Mouse (Mus musculus): ENCODE results near the gene Itgb2.
A peak's percentile ranks its signal among the peaks of the same experiment; 100 is the strongest.

The Itgb2 gene

GRCm38 (mm10) chr10:77530140-77530539, at the start of gene Itgb2:
TSS of gene Itgb2 (plus strand) at chr10:77530252.
- DNase-seq = no peak

DNA sequence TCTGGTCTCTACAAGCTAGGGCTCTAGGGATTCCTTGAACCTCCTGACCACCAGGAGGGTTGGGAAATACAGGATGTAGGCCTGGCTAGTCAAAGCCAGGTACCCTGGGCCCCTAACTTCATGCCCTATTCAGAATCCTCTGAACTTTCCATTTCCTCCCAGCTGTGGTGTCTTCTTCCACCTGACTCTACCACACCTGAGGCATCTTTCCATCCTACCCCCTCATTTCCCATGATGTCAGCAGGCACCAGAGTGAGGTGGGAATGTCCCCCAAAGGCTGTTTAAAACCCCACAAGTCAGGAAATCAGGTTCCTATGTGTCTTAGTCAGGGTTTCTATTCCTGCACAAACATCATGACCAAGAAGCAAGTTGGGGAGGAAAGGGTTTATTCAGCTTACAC, 48.2 kb upstream of the Itgb2 start:
- no peak for DNase-seq

DNA sequence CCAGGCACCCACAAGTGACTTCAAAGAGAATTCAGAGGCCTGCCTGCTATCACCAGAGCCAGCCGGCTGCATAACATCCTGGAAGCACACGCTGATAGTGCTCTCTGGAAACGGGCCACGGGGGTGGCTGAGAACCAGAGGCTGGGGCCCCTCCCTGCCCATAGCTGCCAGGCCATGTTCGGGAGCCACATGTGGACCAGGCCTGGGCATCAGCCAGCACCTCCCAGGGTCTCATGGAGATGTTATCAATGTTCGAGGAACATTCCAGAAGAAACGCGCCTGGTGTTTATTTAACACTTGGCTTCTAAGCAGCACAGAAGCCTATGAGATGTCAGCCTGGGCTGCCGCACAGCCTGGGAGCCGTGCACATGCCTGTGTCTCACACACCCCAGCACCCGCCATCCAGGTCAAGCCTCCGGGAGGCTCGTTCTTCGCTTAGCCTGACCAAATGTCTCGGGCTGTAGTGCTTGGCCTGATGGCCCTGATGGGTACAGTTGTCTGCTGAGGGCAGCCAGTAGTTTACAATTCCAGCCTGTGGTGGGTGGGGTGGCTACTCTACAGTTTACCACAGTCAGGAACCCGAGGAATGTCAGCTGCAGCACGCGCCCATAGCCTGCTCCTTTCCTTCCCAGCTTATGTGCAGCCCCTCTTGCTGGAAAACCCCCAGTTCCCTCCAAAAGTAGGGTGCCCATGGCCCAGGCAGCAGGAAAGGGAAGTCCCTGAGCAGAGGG, 45.7 kb upstream of the Itgb2 start:
- peak; percentile 63 for DNase-seq

GRCm38 (mm10) chr10:77485786-77486185, 44.3 kb upstream of the Itgb2 start:
- no peak for DNase-seq

DNA sequence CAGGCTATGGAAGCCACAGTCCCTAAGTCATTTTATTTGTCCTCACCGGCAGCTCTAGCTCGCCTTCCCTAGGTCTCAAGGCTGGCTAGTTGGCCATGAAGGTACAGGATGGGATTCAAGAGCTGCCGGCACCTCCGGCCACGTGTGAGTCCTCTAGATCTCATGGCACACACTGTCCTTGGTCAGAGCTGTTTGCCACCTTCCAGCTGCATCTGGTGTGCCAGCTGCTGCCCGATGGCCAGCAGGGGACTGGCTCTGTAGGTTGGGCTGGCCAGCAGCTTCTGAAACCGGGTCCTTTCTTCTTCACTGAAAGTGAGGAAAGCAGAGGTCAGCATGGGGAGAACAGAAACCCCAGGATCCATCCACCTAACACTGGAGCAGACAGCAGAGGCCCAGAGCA, 41.9 kb upstream of the Itgb2 start:
- DNase-seq = no peak

GRCm38 (mm10) chr10:77491585-77491984, 38.5 kb upstream of the Itgb2 start:
- no peak for DNase-seq

DNA sequence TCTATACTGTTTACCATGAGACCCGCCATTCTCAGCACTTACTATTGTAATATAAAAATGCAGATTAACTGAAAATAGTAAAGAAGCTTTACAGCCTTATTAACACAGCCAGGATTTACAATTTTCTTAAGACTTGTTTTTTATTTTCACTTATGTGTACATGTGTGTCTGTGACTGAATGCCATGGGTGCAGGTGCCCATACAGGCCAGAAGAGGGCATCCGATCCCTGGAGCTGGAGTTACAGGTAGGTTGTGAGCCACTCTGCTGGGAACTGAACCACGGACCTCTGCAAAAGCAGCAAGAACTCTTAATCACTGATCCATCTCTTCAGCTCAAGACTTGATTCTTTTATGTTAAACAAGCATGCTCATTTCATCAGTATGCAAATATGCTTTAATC, 37.2 kb upstream of the Itgb2 start:
- no peak for DNase-seq

DNA sequence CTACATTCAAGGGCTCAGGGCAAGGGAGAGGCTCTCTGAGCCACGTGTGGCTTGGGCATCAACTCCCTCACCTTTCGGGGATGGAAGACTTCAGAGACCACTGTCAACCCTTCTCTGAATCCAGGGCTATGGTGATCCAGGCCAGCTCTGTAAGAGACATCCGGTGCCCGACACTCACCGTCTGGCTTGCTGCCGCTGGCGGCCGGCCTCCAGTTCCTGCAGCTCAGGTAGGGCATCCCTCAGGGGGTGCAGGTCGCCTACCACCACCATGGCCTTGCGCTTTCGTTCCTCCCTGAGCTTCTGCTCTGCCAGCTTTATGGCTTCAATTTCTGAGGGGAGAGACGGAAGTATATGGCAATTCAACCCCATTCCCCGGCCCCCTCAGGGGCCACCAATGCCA, 32.9 kb upstream of the Itgb2 start:
- no peak for DNase-seq

DNA sequence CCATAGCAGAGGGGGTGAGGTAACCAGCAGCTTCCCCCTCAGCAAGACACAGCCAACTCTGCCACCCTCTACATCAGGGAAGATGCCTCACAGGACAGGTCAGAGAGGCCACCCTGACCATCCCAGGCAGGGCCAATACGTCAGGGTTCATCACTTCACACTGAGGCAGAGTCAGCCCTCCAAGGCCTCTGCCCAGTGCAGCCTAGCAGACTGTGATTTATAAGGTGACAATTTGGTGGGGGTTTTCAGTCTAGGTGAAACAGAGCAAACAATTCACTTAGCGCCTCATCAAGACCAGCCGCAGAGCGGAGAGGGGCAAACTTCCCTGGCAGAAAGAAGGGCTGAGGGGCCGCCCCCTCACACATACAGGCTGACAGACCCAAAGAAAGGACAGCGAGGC, 31.8 kb upstream of the Itgb2 start:
- DNase-seq = no peak

DNA sequence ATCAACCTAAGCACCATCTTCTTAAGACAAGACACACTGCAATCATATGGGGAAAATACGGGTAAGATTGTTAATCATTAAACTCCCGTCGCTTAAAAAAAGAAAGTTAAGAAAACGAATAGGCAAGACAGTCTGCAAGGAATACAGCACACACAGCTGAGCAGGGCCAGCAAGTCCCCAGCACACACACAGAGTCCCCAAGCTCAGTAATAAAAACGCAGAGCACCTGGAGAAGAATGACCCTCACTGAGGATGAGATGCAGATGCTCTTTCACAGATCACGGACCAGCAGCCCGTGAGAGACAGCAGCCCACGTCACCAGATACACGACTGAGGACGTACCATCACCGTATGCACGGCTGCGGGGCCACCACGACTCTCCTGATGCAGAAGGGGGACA, 29.4 kb upstream of the Itgb2 start:
- no peak for DNase-seq

GRCm38 (mm10) chr10:77502967-77503922, 26.8 kb upstream of the Itgb2 start:
- no peak for DNase-seq

DNA sequence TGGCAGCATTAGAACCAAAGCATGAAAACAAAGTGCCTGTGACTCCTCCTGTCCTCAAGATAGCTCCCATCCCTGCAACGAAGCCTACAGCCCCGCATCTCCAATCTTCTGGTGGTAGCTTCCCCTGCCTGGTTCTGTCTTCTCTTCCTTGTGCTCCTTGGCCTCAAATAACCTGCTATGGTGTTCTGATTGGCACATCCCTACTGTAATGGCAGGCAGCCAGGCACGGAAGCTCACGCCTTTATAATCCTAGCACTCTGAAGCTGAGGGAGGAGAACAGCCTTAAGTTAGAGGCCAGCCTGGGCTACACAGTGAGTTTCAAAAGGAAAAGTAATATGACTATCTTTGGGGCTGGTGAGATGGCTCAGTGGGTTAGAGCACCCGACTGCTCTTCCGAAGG, 25.9 kb upstream of the Itgb2 start:
- peak; percentile 55 for DNase-seq

DNA sequence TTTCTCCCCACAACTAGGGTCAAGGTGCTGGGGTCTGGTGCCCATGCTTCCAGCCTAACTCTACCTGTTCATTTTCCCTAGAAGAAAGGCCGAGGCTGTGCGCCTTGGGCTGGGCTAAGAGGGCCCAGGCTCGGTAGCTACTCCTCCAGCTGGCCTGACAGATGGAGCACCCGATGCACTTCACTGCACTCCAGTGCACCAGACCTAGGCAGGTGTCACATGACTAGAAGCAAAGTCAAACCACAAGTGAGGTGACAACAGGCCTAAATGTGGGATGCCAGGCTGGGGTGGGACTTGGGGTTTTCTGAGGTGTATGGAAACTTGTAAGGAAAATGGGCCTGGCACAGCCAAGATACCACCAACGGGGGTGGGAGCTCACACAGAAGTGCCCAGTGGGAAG, 23.5 kb upstream of the Itgb2 start:
- peak; percentile 70 for DNase-seq

GRCm38 (mm10) chr10:77506961-77507577, 23.0 kb upstream of the Itgb2 start:
- peak; percentile 72 for DNase-seq

DNA sequence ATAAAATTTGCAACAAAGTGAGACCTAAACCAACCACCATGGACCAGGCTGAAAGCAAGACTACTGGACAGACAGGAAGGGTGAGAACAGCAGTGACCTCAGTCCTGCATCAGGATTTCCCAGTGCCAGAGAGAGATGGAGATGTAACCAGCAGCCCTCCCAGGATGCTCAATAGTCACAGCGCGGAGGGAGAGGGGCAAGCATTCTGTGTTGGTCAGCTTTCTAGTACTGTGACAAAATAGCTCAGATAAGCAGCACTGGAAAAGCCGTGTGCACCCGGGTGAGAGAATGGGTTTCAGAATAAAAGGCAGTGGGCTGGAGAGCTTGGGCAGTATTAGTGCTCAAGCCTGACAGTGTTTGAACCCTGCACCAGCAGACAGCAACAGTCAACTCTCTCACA, 22.3 kb upstream of the Itgb2 start:
- no peak for DNase-seq

- no peak for DNase-seq
Observed at GRCm38 (mm10) chr10:77508744-77509143, 21.3 kb upstream of the Itgb2 start.

GRCm38 (mm10) chr10:77509403-77510187, 20.5 kb upstream of the Itgb2 start:
- DNase-seq = peak; percentile 90

DNA sequence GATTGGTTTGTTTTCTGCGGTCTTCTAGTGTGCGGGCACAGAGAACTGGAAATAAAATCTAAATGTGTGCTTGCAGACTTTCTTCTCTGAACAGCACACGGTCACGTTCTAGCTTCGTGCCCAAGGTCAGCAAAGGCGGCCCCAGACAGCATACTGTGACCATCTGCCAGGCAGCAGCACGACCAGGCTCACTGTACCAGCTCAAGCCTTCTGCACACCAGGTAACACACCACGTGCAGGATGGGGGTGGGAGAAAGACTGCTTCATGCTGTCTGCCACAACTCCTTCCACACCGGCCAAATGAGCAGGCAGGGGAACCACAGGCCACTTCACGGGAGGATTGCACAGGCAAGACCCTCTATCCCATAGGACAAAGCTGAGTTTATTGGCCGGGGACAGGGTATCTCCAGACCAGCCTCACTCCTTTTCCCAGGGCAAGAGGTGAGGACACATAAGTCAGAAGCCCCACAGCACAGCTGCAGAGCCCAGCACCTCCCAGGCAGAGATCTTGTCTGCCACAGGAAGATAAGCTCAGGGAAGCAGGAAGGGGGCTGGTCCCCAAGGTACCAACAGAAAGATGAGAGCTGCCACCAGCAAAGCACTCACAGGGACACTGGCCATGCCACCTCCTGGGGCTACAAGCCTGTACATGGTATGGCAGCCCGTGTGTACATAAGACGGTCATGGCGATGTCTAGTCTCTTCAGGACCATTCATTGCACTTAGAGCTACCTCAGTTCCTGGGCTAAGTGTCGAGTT, 19.6 kb upstream of the Itgb2 start:
- no peak for DNase-seq

DNA sequence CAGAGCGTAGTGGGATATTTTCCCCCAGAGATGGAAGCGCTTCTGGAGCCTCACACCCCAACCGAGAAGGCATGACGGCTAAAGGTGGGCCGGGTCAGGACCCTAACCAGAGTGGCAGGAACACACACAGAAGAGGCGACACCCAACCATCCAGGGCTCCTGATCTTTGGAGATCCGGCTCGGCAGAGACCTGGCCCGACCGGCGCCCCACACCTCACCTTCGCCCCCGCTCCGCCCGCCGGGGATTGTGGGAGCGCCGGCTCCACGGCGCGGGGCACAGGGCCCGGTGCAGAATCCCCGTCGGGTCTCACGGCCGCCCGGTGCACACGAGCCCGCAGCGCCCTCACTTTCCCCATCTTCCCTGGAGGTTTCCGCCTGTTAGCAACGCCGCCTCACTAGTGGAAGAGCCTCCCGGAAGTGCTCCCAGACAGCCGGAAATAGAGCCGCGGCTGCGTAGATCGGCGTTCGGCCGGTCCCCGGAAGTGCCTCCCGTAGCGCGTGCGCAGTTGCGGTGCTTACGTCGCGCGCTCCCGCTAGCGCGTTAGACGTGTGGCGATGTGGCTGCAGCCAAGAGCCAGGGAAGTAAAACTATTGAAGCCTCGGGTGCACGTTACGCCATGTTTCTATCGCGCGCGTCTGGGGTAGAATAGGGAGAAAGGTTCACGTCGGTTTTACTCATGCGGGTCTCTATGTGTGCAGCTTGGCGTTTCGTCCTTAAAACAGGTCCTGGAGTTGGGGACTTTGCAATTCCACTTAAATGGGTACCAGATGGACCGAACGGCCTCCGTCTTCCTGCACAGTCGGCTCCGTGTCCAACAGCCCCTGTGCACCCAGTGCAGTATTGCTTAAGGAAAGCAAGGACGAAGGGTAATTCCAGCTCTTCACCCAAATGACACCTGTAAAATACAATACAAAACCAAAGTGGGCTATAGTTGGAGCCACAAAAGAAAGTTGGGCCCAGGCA, 14.4 kb upstream of the Itgb2 start, which contains the start of gene Fam207a:
TSS of gene Fam207a (minus strand) at position 401 of the 964 bp plus-strand sequence.
- peak; percentile 92 for DNase-seq

- peak; percentile 49 for DNase-seq
Observed at GRCm38 (mm10) chr10:77516379-77516951, 13.6 kb upstream of the Itgb2 start.
